Mouse (Mus musculus) intestine, embryonic 15.5 days (tissue): ENCODE results near the gene Batf2. TPM values are rescaled to one million over a fixed set of nuclear protein-coding genes. Genes with fewer than 3 reads are reported as not detected.

Experiments
- ATAC-seq: fragments of 200-750 bp; cut with Nextera tagmentation; 2 replicates; pipeline ENCODE4 v1.8.0; 2017; ENCODE audit warnings: moderate TSS enrichment, moderate library complexity
- H3K27ac ChIP-seq: fragments of 300-500 bp; sonication (generic); 2 replicates; pipeline ENCODE4 v1.5.1; 2015; ENCODE audit warnings: mild to moderate bottlenecking, inconsistent platforms
- H3K27me3 ChIP-seq: fragments of 300-500 bp; sonication (generic); replicated peaks from 2 replicates; pipeline ENCODE4 v1.6.1; 2015; ENCODE audit warnings: inconsistent platforms
- H3K36me3 ChIP-seq: fragments of 300-500 bp; sonication (generic); 2 replicates; pipeline ENCODE4 v1.6.1; 2015; ENCODE audit warnings: inconsistent platforms
- H3K4me1 ChIP-seq: fragments of 300-500 bp; sonication (generic); replicated peaks from 2 replicates; pipeline ENCODE4 v1.6.1; 2015; ENCODE audit warnings: inconsistent platforms
- H3K4me2 ChIP-seq: fragments of 300-500 bp; sonication (generic); replicated peaks from 2 replicates; pipeline ENCODE4 v1.6.1; 2015; ENCODE audit warnings: mild to moderate bottlenecking, inconsistent platforms
- H3K4me3 ChIP-seq: fragments of 300-500 bp; sonication (generic); replicated peaks from 2 replicates; pipeline ENCODE4 v1.5.1; 2015; ENCODE audit warnings: inconsistent platforms
- H3K9ac ChIP-seq: fragments of 300-500 bp; sonication (generic); 2 replicates; pipeline ENCODE4 v1.6.1; 2015; ENCODE audit warnings: inconsistent platforms
- H3K9me3 ChIP-seq: fragments of 300-500 bp; sonication (generic); 2 replicates; pipeline ENCODE4 v1.6.1; 2016; ENCODE audit warnings: inconsistent platforms
- WGBS: fragments of 180-500 bp; shearing (Covaris S2); methylation state at CpG from one replicate; pipeline ENCODE4 v1.1.7; 2015; 5-methylcytosine and 5-hydroxymethylcytosine counted together
- polyA plus RNA-seq: library from polyadenylated mRNA; unstranded; fragments of >200 nt; fragmentation: Nextera tagmentation; extraction: Ambion mirVana; gene quantifications from 2 replicates; pipeline ENCODE4 v1.2.1, GENCODE M21; 2015

The Batf2 gene
- polyA plus RNA-seq, 1 experiment from 2014 or later, result 0.80 TPM

GRCm38 (mm10) chr19:6182534-6182933 lies 41.8 kb downstream of the Batf2 start:
- Histone ChIP-seq H3K36me3 (no peaks in the 10 kb centered on the region), H3K9me3 (no peaks in the 10 kb centered on the region), H3K27ac (no peak overlapping the region), H3K4me1 (0 out of 2 replicates have a peak, but pooled peaks cover 3% of the 10 kb centered on the region), H3K4me2 (peak overlapping the region; percentile 18; the same call in 1 of the 2 replicates), H3K4me3 (no peak overlapping the region), H3K27me3 (no peaks in the 10 kb centered on the region), H3K9ac (no peak overlapping the region)
- 16% methylated on average over 3 of the region's 3 CpGs for WGBS
- ATAC-seq, result peak; percentile 78

DNA sequence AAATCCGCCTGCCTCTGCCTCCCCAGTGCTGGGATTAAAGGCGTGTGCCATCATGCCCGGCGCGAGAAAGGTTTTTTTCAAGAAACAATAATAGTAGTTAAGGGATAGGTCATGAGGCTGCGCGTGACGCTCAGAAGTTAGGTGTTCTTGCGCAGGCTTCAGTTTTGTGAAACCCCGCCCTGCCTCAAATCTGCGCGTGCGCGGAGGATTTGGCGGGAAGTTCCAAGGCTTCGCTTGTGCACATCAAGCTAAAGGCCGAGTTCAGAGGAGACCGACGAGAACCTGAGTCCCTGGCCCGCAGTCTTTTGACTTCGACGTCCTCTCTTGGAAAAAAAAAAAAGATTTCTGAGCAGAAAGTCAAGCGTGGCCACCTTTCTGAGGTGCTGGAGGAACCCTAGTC lies 43.3 kb downstream of the Batf2 start, which contains the start of gene Majin:
TSS of gene Majin (plus strand) at position 258 of the 400 bp plus-strand sequence.
- Histone ChIP-seq H3K4me2 (no peak within 1 kb of the TSS), H3K27ac (no peak within 1 kb of the TSS), H3K27me3 (no peaks in the 10 kb centered on the region), H3K4me1 (0 out of 2 replicates have a peak, but pooled peaks cover 3% of the 10 kb centered on the region), H3K4me3 (no peak within 1 kb of the TSS), H3K9me3 (no peaks in the 10 kb centered on the region), H3K9ac (no peak within 1 kb of the TSS), H3K36me3 (no peaks in the 10 kb centered on the region)
- ATAC-seq, result no peak
- 85% methylated on average over 23 of the region's 23 CpGs for WGBS

DNA sequence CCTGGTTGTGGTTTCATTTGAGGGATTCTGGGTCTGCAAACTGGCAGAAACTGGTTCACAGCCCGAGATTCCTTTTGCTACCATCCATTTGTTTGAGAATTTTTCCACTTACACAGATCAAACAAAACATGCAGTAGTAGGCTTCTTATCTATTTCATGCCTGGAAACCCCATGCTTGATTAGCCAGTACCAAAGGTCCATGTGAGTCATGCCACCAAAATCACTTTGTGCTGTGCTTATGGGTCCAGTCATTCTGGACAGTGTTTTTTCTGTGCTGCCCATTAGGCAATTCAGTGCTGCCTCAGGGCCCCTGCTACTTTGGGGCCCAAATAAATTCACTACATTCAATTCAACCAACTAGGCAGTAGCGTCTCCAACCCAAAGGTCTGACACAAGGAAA lies 63.5 kb downstream of the Batf2 start:
- WGBS, result 57% methylated on average over 2 of the region's 2 CpGs
- Histone ChIP-seq H3K27ac (no peak overlapping the region), H3K36me3 (no peaks in the 10 kb centered on the region), H3K4me3 (no peak overlapping the region), H3K9me3 (no peaks in the 10 kb centered on the region), H3K27me3 (no peaks in the 10 kb centered on the region), H3K9ac (no peak overlapping the region), H3K4me1 (no peaks in the 10 kb centered on the region; the same call in 1 of the 2 replicates), H3K4me2 (no peak overlapping the region)
- peak; percentile 66; the same call in 1 of the 2 replicates for ATAC-seq

GRCm38 (mm10) chr19:6206716-6207115 lies 65.9 kb downstream of the Batf2 start:
- ATAC-seq, result no peak
- no peaks in the 10 kb centered on the region for H3K36me3 ChIP-seq
- no peaks in the 10 kb centered on the region for H3K9me3 ChIP-seq
- 71% methylated on average over 5 of the region's 5 CpGs for WGBS
- no peak overlapping the region for H3K4me3 ChIP-seq
- no peaks in the 10 kb centered on the region; the same call in 1 of the 2 replicates for H3K4me1 ChIP-seq
- H3K9ac ChIP-seq, result no peak overlapping the region
- H3K27me3 ChIP-seq, result no peaks in the 10 kb centered on the region
- no peak overlapping the region for H3K27ac ChIP-seq
- H3K4me2 ChIP-seq, result no peak overlapping the region

DNA sequence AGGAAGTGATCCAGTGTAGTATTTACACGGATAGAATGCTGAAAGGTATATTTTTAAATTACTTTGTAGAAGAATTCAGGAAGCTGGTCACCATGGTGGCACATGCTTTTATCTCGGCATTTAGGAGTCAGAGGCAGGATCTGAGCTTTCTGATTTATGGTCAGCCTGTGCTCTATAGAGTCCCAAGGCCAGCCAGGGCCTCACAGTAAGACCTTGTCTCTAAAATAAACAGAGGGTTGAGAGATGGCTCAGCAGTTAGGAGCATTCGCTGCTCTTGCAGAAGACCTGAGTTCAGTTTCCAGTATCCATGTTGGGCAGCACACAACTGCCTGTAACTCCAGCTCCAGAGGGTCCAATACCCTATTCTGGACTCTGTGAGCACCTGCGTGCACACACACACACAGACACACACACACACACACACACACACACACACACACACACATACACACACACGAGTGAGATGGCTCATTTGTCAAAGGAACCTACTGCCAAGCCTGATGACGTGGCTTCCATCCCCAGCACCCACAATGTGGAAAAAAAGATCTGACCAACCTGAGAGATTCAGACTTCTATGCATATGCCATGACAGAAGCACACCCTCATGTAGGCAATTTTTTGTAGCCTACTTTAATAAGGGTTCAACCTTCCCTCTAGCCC lies 75.4 kb downstream of the Batf2 start:
- Histone ChIP-seq H3K36me3 (no peaks in the 10 kb centered on the region), H3K4me1 (no peaks in the 10 kb centered on the region), H3K9ac (no peak overlapping the region), H3K27me3 (no peaks in the 10 kb centered on the region), H3K9me3 (no peaks in the 10 kb centered on the region), H3K4me3 (no peak overlapping the region), H3K27ac (no peak overlapping the region), H3K4me2 (no peak overlapping the region)
- no peak for ATAC-seq
- WGBS, result 39% methylated on average over 6 of the region's 6 CpGs

DNA sequence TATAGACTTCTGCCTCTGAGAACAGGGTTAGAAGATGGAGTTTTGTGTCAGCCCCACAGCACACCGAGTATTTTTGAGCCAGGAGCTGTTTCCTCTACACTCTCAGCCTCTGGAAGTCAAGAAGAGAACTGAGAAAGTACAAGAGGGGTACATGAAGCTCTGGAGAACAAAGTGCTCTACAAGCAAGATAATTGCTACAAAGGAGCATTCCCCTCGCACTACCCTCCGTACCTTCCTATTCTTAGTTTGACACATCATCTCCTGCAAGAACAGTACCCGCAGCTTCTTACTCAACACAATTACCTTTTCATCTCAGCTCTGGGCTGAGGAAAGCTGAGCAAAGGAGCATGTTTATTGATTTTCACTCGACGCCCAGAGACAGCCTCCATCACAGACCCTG lies 77.8 kb downstream of the Batf2 start:
- no peak for ATAC-seq
- Histone ChIP-seq H3K27ac (no peak overlapping the region), H3K36me3 (no peaks in the 10 kb centered on the region), H3K9ac (no peak overlapping the region), H3K4me1 (no peaks in the 10 kb centered on the region), H3K4me3 (no peak overlapping the region), H3K4me2 (no peak overlapping the region), H3K9me3 (no peaks in the 10 kb centered on the region), H3K27me3 (no peaks in the 10 kb centered on the region)
- 73% methylated on average over 6 of the region's 6 CpGs for WGBS

Other genes with a start within 250 kb of the Batf2 start
- 1.9 and 2.7 TPM in 2 replicates for gene Tigd3, start 246.8 kb upstream of the Batf2 start, polyA plus RNA-seq
- 109 and 118 TPM in 2 replicates for gene Dpf2, start 228.0 kb upstream of the Batf2 start, polyA plus RNA-seq
- gene Cdc42ep2, start 216.2 kb upstream of the Batf2 start, polyA plus RNA-seq, result 11.9 and 12.4 TPM in 2 replicates
- gene Pola2, start 176.8 kb upstream of the Batf2 start, polyA plus RNA-seq, result 64.0 and 65.8 TPM in 2 replicates
- not detected in 2 replicates for gene Slc22a20, start 154.8 kb upstream of the Batf2 start, polyA plus RNA-seq
- 10.3 and 10.4 TPM in 2 replicates for gene Capn1, start 125.1 kb upstream of the Batf2 start, polyA plus RNA-seq
- gene Syvn1, start 94.4 kb upstream of the Batf2 start, polyA plus RNA-seq, result 24.2 and 27.4 TPM in 2 replicates
- gene Mrpl49, start 83.2 kb upstream of the Batf2 start, polyA plus RNA-seq, result 72.7 and 78.4 TPM in 2 replicates
- gene Fau, start 83.1 kb upstream of the Batf2 start, polyA plus RNA-seq, result 876 and 881 TPM in 2 replicates
- 30.1 and 31.9 TPM in 2 replicates for gene Znhit2, start 79.8 kb upstream of the Batf2 start, polyA plus RNA-seq
- 34.8 and 34.9 TPM in 2 replicates for gene Tm7sf2, start 72.6 kb upstream of the Batf2 start, polyA plus RNA-seq
- 61.2 and 64.5 TPM in 2 replicates for gene Vps51, start 63.8 kb upstream of the Batf2 start, polyA plus RNA-seq
- not detected in 2 replicates for gene Tmem262, start 61.0 kb upstream of the Batf2 start, polyA plus RNA-seq
- gene Gm28374, start 58.7 kb upstream of the Batf2 start, polyA plus RNA-seq, result 1.3 and 2.2 TPM in 2 replicates
- 58.5 and 61.3 TPM in 2 replicates for gene Zfpl1, start 56.0 kb upstream of the Batf2 start, polyA plus RNA-seq
- 32.3 and 32.9 TPM in 2 replicates for gene Cdca5, start 56.0 kb upstream of the Batf2 start, polyA plus RNA-seq
- 0.18 and 0.37 TPM in 2 replicates for gene AC131692.1, start 46.6 kb upstream of the Batf2 start, polyA plus RNA-seq
- gene Naaladl1, start 35.2 kb upstream of the Batf2 start, polyA plus RNA-seq, result 28.9 and 38.8 TPM in 2 replicates
- gene Sac3d1, start 22.3 kb upstream of the Batf2 start, polyA plus RNA-seq, result 44.3 and 44.7 TPM in 2 replicates
- gene Snx15, start 12.7 kb upstream of the Batf2 start, polyA plus RNA-seq, result 31.7 and 33.8 TPM in 2 replicates
- gene Arl2, start 565 bp downstream of the Batf2 start, polyA plus RNA-seq, result 99.2 and 103 TPM in 2 replicates
- gene Majin, start 43.4 kb downstream of the Batf2 start, polyA plus RNA-seq, result not detected in 2 replicates
- gene Gpha2, start 85.4 kb downstream of the Batf2 start, polyA plus RNA-seq, result 0.39 and 0.41 TPM in 2 replicates
- gene Ppp2r5b, start 94.9 kb downstream of the Batf2 start, polyA plus RNA-seq, result 21.2 and 22.3 TPM in 2 replicates
- gene Atg2a, start 100.7 kb downstream of the Batf2 start, polyA plus RNA-seq, result 6.9 and 8.7 TPM in 2 replicates
- gene Ehd1, start 135.7 kb downstream of the Batf2 start, polyA plus RNA-seq, result 88.8 and 115 TPM in 2 replicates
- 1.0 and 1.4 TPM in 2 replicates for gene Cdc42bpg, start 165.5 kb downstream of the Batf2 start, polyA plus RNA-seq
- gene Men1, start 194.0 kb downstream of the Batf2 start, polyA plus RNA-seq, result 68.8 and 71.9 TPM in 2 replicates
- gene Map4k2, start 200.2 kb downstream of the Batf2 start, polyA plus RNA-seq, result 8.8 and 11.0 TPM in 2 replicates
- gene Sf1, start 222.7 kb downstream of the Batf2 start, polyA plus RNA-seq, result 118 and 129 TPM in 2 replicates
- gene Pygm, start 243.4 kb downstream of the Batf2 start, polyA plus RNA-seq, result 6.1 and 6.3 TPM in 2 replicates